Mouse (Mus musculus): ENCODE data around the gene 2010111I01Rik.

GRCm38 (mm10) chr13:63112598-63113372, 148.1 kb downstream of the 2010111I01Rik start:
- TF ChIP-seq CTCF (IDR thresholded peaks at IDR 0.05; ENCODE audit: extremely low read depth, insufficient read depth, low read length) (no peak), POLR2A (IDR thresholded peaks at IDR 0.05; ENCODE audit: extremely low read depth, insufficient read depth, low read length) (no peak)
